Mouse (Mus musculus): Measurements from ENCODE around the gene Clec14a. TPM values are rescaled to one million over a fixed set of nuclear protein-coding genes. Genes with fewer than 3 reads are reported as not detected.
A peak's percentile ranks its signal among the peaks of the same experiment; 100 is the strongest.
"Not testable (repeated sequence)": the region's sequence is repeated elsewhere in the genome, so short reads cannot be mapped to it uniquely, and the experiment has no call there.

Gene Clec14a
- 10 to 100 TPM; 22.1 to 25.9 TPM for total RNA-seq (2021)
- long read RNA-seq, experiment 1, full-length matches to known transcripts = 63 of 63 reads
- long read RNA-seq, experiment 1, partial matches to known transcripts = 0 of 63 reads
- long read RNA-seq, experiment 1, other reads (novel, unspliced or antisense) = 0 of 63 reads
- long read RNA-seq, experiment 2, full-length matches to known transcripts = 70 of 70 reads
- long read RNA-seq, experiment 2, partial matches to known transcripts = 0 of 70 reads
- long read RNA-seq, experiment 2, other reads (novel, unspliced or antisense) = 0 of 70 reads

GRCm38 (mm10) chr12:58268563-58269501 is at the start of gene Clec14a:
Gene Clec14a, minus strand, starts transcription at chr12:58269290.
- intact Hi-C loops (cut with DNase I) = loop anchor here (5.0 kb wide), 4 partner anchors 52 to 268 kb away; no protein-coding TSS in a partner anchor
- DNase-seq = peak; percentile 48 to 49

GRCm38 (mm10) chr12:58307835-58308234 is 38.7 kb upstream of the Clec14a start:
- intact Hi-C loops (cut with DNase I) = no loop called here
- no peak for DNase-seq

GRCm38 (mm10) chr12:58306402-58306801 is 37.3 kb upstream of the Clec14a start:
- DNase-seq = peak; percentile 10 to 21
- intact Hi-C loops (cut with DNase I) = not testable (repeated sequence)

- no peak for DNase-seq
- intact Hi-C loops (cut with DNase I) = no loop called here
Observed at GRCm38 (mm10) chr12:58305567-58305966, 36.5 kb upstream of the Clec14a start.

GRCm38 (mm10) chr12:58296980-58297379 is 27.9 kb upstream of the Clec14a start:
- intact Hi-C loops (cut with DNase I) = no loop called here
- DNase-seq = peak in 1 of 2 experiments; percentile 1

- intact Hi-C loops (cut with DNase I) = no loop called here
Observed at GRCm38 (mm10) chr12:58285912-58286311, 16.8 kb upstream of the Clec14a start.

GRCm38 (mm10) chr12:58270520-58270919 is 1.4 kb upstream of the Clec14a start:
- intact Hi-C loops (cut with DNase I) = no loop called here

More at GRCm38 (mm10) chr12:58285912-58286311, 16.8 kb upstream of the Clec14a start:
- DNase-seq = no peak

GRCm38 (mm10) chr12:58269505-58269904 is 415 bp upstream of the Clec14a start:
- intact Hi-C loops (cut with DNase I) = loop anchor here (5.0 kb wide), 4 partner anchors 52 to 268 kb away; no protein-coding TSS in a partner anchor
- DNase-seq = no peak

More at GRCm38 (mm10) chr12:58270520-58270919, 1.4 kb upstream of the Clec14a start:
- no peak for DNase-seq

- DNase-seq = peak in 1 of 2 experiments; percentile 28
- intact Hi-C loops (cut with DNase I) = loop anchor here (5.0 kb wide), 4 partner anchors 51 to 269 kb away; no protein-coding TSS in a partner anchor
Observed at GRCm38 (mm10) chr12:58268186-58268562, 916 bp downstream of the Clec14a start.

- DNase-seq = no peak
- intact Hi-C loops (cut with DNase I) = loop anchor here (5.0 kb wide), 4 partner anchors 50 to 270 kb away; no protein-coding TSS in a partner anchor
Observed at GRCm38 (mm10) chr12:58267779-58268178, 1.3 kb downstream of the Clec14a start.

GRCm38 (mm10) chr12:58251901-58252300 is 17.2 kb downstream of the Clec14a start:
- intact Hi-C loops (cut with DNase I) = no loop called here

GRCm38 (mm10) chr12:58232489-58232888 is 36.6 kb downstream of the Clec14a start:
- no peak for DNase-seq
- intact Hi-C loops (cut with DNase I) = no loop called here

More at GRCm38 (mm10) chr12:58251901-58252300, 17.2 kb downstream of the Clec14a start:
- DNase-seq = no peak

GRCm38 (mm10) chr12:58225644-58226043 is 43.4 kb downstream of the Clec14a start:
- DNase-seq = no peak
- intact Hi-C loops (cut with DNase I) = no loop called here

GRCm38 (mm10) chr12:58219078-58219477 is 50.0 kb downstream of the Clec14a start:
- intact Hi-C loops (cut with DNase I) = loop anchor here (5.0 to 10.0 kb wide), 3 partner anchors 48 to 586 kb away; partner anchors contain the start of gene Clec14a
- DNase-seq = no peak

- intact Hi-C loops (cut with DNase I) = loop anchor here (5.0 to 10.0 kb wide), 3 partner anchors 51 to 589 kb away; partner anchors contain the start of gene Clec14a
- no peak for DNase-seq
Observed at GRCm38 (mm10) chr12:58216218-58216617, 52.9 kb downstream of the Clec14a start.

Other genes with a start within 250 kb of the Clec14a start
- under 1 TPM in 1 of 2 experiments, not detected in 1; 0.12 TPM for gene Sstr1, start 57.5 kb downstream of the Clec14a start, total RNA-seq (2021)

Measured in heart, postnatal 14 days (tissue).